Mouse (Mus musculus) kidney, postnatal 36 days (tissue): ENCODE data around the gene Ear2.
A peak's percentile ranks its signal among the peaks of the same experiment; 100 is the strongest.
"Not testable (repeated sequence)": the region's sequence is repeated elsewhere in the genome, so short reads cannot be mapped to it uniquely, and the experiment has no call there.

Experiments used
- DNase-seq, 2 experiments: peaks; one replicate each; pipeline ENCODE4 v3.0.0; 2021 to 2022; ENCODE audit warnings: mixed read lengths in 2 of 2

Ear2 gene

GRCm38 (mm10) chr14:44102354-44102753, at the start of gene Ear2:
TSS of gene Ear2 (plus strand) at chr14:44102654.
- DNase-seq = not testable (repeated sequence)

- DNase-seq = peak in 1 of 2 experiments; percentile 27
Observed at GRCm38 (mm10) chr14:44067879-44068278, 34.6 kb upstream of the Ear2 start.

- DNase-seq = not testable (repeated sequence)
Observed at GRCm38 (mm10) chr14:44070595-44070994, 31.9 kb upstream of the Ear2 start.

DNA sequence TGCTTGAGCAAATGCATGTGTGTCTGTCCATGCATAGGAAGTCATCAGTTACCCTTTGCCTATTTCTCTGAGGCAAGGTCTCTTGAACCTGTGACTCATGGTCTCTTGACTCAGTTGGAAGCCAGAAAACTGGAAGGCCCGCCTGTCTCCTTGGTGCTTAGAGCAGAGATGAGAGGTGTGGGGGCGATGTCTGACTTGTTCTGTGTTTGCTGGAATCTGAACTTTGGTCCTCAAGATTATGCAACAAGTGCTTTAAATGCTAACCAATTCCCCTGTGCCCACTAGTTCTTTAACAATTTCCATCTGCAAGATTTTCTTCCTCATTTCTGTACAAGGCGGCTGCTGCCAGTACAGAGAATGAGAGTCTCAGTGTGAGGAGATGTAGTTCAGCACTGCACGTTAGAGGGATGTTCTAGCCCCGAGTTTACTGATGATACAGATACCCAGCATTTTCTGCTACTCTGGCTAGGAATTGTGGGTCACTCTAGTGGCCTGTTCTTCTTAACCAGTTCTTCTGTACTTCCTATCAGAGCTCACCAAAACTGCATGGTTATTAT, 24.6 kb upstream of the Ear2 start:
- DNase-seq = peak; percentile 2 to 43

DNA sequence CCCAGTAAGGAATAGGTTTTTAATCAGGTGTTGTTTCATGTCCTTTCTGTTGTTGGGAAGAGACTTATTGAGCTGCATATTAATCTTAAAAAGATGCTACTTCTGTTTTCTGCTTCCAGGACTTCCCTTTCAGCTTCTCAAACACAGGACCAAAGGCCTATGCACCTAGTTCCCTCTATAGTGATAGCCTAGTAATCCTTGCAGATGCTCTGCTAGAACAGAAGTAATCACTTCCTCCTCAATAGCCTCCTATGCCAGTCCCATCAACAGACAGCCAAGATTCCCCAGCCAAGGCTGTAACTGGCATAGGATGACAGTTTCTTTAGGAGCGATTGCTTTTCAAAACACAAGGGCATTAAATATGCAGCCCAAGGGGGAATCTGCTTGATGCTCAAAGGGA, 15.9 kb upstream of the Ear2 start:
- DNase-seq = not testable (repeated sequence)

DNA sequence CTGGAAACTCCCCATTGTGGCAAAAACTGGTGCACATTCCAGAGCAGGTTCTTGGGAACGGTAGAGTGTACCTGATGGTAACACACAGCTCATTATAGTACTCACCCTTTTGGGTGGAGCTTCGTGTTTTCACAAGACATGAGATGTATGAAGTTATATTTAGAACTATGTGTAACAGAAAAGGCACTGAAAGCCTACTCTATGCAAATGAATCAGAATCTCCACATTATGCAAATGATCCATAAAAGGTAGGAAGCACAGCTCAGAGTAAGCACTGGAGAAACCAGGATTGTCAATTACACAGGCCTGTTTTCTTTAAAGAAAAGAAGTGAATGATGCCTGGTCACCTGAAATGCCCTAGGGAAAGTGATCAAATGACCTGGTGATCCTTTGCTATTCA, 14.9 kb upstream of the Ear2 start:
- DNase-seq = not testable (repeated sequence)

DNA sequence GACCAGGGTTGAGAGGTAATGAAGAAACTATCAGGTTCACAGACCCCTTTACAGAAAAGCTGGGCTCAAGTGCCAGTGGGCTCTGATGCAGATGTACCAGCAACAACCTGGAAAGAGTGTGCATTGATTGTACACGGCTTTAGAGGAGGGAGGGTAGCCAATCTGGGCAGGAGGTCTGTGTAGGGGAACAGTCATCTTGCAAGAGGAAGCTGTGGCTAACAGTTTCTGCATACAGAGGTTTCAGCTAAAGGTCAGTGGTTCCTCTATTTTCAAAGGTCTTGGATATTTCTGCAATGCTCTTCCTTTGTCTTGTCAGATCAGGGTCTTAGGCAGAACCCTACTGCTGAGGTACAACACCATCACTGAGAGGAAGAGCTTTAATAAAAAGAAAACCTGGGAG, 10.9 kb upstream of the Ear2 start:
- DNase-seq = peak; percentile 2

- not testable (repeated sequence) for DNase-seq
Observed at GRCm38 (mm10) chr14:44094445-44094844, 8.0 kb upstream of the Ear2 start.

DNA sequence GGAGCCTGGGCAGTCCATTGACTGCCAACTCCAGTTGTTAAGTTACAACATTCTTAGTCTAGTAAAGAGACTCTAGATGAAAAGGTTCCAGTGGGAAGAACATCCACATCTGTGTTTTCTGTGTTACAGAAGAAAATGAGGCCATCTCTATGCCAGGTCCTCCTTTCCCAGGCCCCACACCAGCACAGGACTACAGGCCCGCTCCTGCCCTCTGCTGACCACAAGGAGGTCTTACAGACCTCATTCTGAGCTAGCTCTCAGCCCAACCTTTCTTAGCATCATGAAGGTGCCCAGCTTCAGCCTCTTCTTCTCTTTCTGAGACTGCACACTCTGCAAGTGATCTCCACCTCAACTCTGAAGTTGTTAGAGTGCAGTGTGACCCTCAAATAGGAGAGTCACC, 2.4 kb upstream of the Ear2 start:
- not testable (repeated sequence) for DNase-seq

DNA sequence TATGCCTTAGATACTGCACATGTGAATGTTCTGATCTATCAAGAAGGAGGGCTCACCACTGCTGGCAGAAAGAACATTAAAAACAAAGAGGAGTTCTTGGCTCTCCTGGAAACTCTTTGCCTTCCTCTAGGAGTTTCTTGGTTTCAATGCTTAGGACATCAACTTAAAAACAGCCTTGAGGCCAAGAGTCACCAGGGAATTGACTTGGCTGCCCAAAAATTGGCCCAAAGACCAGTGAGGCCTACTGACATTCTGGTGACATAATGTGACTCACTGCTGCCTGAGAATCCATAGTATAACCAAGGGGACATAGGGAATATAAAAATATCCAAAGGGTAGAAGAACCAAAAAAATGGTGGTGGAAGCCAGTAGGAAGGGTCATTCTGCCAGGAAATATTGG, 8.5 kb downstream of the Ear2 start:
- no peak for DNase-seq

GRCm38 (mm10) chr14:44123551-44123950, 21.1 kb downstream of the Ear2 start, which contains the start of gene Gm3327:
TSS of gene Gm3327 (plus strand) at chr14:44123851.
- DNase-seq = not testable (repeated sequence)
